Mouse (Mus musculus): ENCODE results near the gene Zfp74. TPM values are rescaled to one million over a fixed set of nuclear protein-coding genes. Genes with fewer than 3 reads are reported as not detected.

The Zfp74 gene
- polyA plus RNA-seq, 1 experiment from 2014 or later = 12.8 TPM

DNA sequence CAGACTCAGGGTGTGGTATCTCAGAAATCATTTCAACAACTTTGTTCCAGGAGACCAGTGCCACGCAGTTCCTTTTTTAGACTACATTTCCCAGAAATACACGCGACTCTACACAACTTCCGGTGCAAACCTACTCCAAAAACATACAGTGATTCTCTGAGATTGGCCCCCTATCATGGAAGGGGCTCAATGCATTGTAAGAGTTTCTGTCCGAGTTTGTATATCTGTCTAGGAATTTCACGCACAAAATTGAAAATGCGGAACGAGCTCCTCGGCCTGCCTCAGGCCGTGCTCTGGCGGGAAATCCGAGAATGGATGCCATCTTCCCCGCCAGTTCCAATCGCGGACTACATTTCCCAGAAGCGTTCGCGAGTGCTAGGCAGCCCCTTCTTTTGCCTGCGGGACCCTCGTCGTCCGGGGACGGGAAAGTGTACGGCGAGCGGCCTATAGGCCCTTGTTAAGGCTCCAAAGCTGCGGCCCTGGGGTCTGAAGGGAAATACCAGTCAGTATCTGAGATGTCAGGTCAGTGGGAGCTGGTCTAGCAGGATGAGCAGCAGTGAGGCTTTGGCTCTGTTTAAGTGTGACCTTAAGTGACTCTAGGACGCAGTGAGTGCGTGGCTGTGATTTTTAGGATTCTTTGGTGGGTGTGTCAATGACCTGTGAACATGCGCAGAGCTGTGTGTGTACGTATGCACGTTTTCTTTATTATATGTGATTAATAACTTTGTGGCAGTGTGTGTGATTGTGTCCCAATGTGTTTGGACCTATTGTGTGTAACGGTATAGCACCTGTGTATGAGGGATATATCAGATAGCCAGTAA, 45.5 kb downstream of the Zfp74 start, which contains the start of gene Zfp383:
TSS of gene Zfp383 (plus strand) at position 94 of the 821 bp plus-strand sequence.
- DNase-seq (ENCODE audit: low spot score) = peak; percentile 96
- Histone ChIP-seq H3K9me3 (ENCODE audit: control insufficient read depth, low read length) (no peaks in the 10 kb centered on the region), H3K4me2 (ENCODE audit: low read length) (peak within 1 kb of the TSS; percentile 68), H3K27ac (ENCODE audit: low read depth) (peak within 1 kb of the TSS; percentile 94), H3K4me1 (replicated peaks; ENCODE audit: control insufficient read depth, insufficient read depth, low read length) (peaks cover 11% of the 10 kb centered on the region), H3K9ac (ENCODE audit: low read length) (peak within 1 kb of the TSS; percentile 63), H3K27me3 (replicated peaks; ENCODE audit: control insufficient read depth, insufficient read depth, low read length) (no peaks in the 10 kb centered on the region), H3K36me3 (ENCODE audit: control insufficient read depth, insufficient read depth, low read length) (peaks cover 29% of the 10 kb centered on the region), H3K4me3 (ENCODE audit: low read depth, low read length) (peak within 1 kb of the TSS; percentile 69)
- WGBS = under 1% methylated on average over 33 of the region's 33 CpGs
- peak; percentile 74 for ATAC-seq (replicated peaks; ENCODE audit: low FRiP score, low TSS enrichment, low read depth)

DNA sequence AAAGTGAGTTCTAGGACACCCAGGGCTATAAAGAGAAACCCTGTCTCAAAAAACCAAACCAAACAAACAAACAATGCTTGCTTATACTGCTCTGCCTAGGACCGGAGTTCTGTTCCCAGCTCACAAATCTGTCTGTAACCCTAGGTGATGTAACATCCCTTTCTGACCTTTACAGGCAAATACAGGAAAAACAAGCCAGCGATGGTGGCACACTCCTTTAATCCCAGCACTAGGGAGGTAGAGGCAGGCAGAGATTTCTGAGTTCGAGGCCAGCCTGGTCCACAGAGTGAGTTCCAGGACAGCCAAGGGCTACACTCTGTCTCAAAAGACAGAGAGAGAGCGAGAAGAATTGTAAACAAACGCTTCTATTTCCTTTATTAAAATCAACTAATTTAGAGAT, 46.7 kb downstream of the Zfp74 start:
- no peak for ATAC-seq (replicated peaks; ENCODE audit: low FRiP score, low TSS enrichment, low read depth)
- H3K4me2 ChIP-seq (ENCODE audit: low read length) = peak overlapping the region; percentile 66; the same call in 1 of the 2 replicates
- no peaks in the 10 kb centered on the region for H3K27me3 ChIP-seq (replicated peaks; ENCODE audit: control insufficient read depth, insufficient read depth, low read length)
- peaks cover 11% of the 10 kb centered on the region for H3K4me1 ChIP-seq (replicated peaks; ENCODE audit: control insufficient read depth, insufficient read depth, low read length)
- no peak overlapping the region for H3K9ac ChIP-seq (ENCODE audit: low read length)
- no peak for DNase-seq (ENCODE audit: low spot score)
- no peaks in the 10 kb centered on the region for H3K9me3 ChIP-seq (ENCODE audit: control insufficient read depth, low read length)
- H3K36me3 ChIP-seq (ENCODE audit: control insufficient read depth, insufficient read depth, low read length) = peaks cover 22% of the 10 kb centered on the region
- peak overlapping the region; percentile 94 for H3K27ac ChIP-seq (ENCODE audit: low read depth)
- 88% methylated on average over 5 of the region's 5 CpGs for WGBS
- no peak overlapping the region for H3K4me3 ChIP-seq (ENCODE audit: low read depth, low read length)

DNA sequence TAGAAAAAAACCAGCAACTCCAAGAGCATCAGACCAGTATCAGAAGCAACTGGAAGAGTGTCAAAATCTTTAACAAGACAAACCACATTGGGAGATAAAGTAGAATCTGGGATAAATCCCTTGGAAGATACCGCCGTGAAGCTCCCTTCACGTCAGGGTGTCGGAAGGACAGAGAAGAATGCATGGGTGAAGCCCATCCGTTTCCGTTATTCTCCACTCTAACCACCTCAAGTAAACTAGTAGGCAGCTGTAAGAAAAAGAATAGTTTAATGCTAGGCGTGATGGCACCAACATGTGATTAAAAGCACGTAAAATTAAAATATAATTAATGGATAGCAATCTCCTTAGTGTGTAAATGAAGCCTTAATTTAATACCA, 47.2 kb downstream of the Zfp74 start:
- peak overlapping the region; percentile 71 for H3K4me3 ChIP-seq (ENCODE audit: low read depth, low read length)
- H3K4me2 ChIP-seq (ENCODE audit: low read length) = peak overlapping the region; percentile 66
- DNase-seq (ENCODE audit: low spot score) (peak; percentile 65), ATAC-seq (replicated peaks; ENCODE audit: low FRiP score, low TSS enrichment, low read depth) (no peak)
- H3K9ac ChIP-seq (ENCODE audit: low read length) = peak overlapping the region; percentile 70
- no peaks in the 10 kb centered on the region for H3K9me3 ChIP-seq (ENCODE audit: control insufficient read depth, low read length)
- H3K4me1 ChIP-seq (replicated peaks; ENCODE audit: control insufficient read depth, insufficient read depth, low read length) = peaks cover 11% of the 10 kb centered on the region
- peak overlapping the region; percentile 94 for H3K27ac ChIP-seq (ENCODE audit: low read depth)
- H3K27me3 ChIP-seq (replicated peaks; ENCODE audit: control insufficient read depth, insufficient read depth, low read length) = no peaks in the 10 kb centered on the region
- peaks cover 20% of the 10 kb centered on the region for H3K36me3 ChIP-seq (ENCODE audit: control insufficient read depth, insufficient read depth, low read length)
- WGBS = 21% methylated on average over 8 of the region's 8 CpGs

DNA sequence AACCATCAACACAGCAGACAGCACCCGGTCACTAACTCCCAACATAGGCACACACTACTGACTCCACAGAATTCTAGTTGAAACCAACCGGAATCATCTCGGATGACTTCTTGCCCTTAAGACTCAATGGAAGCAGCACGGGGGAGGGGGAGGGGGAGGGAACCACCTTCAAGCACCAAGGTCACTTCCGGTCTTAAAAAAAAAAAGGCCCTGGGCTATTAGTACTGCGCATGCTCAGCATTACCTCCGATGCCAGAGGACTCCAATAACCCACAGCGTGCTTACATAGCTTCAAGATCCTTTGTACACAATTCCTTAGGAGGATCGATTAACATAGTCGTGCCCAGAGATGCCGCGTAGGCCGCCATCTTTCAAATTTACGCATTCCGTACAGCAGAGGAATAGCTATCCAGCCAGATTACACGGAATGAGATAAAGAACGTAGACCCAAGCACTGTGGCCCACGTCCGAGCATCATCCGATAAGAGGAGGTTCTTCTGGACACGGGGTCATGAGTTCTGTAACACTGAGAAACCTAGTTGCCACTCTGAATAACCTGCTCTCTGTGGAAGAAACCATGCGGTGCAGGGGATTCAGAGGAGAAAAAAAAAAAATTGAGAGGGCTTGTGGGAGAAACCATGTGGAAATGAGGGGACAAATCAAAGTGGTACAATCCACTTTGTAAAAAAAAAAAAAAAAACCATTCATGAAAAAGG, 47.8 kb downstream of the Zfp74 start, which contains the start of gene Zfp27:
TSS of gene Zfp27 (minus strand) at position 607 of the 716 bp plus-strand sequence.
- WGBS = under 1% methylated on average over 22 of the region's 22 CpGs
- peak; percentile 92 for DNase-seq (ENCODE audit: low spot score)
- peak; percentile 80 for ATAC-seq (replicated peaks; ENCODE audit: low FRiP score, low TSS enrichment, low read depth)
- peaks cover 11% of the 10 kb centered on the region for H3K4me1 ChIP-seq (replicated peaks; ENCODE audit: control insufficient read depth, insufficient read depth, low read length)
- no peaks in the 10 kb centered on the region for H3K9me3 ChIP-seq (ENCODE audit: control insufficient read depth, low read length)
- H3K27ac ChIP-seq (ENCODE audit: low read depth) = peak within 1 kb of the TSS; percentile 94
- H3K4me2 ChIP-seq (ENCODE audit: low read length) = peak within 1 kb of the TSS; percentile 66
- H3K36me3 ChIP-seq (ENCODE audit: control insufficient read depth, insufficient read depth, low read length) = peaks cover 25% of the 10 kb centered on the region
- no peaks in the 10 kb centered on the region for H3K27me3 ChIP-seq (replicated peaks; ENCODE audit: control insufficient read depth, insufficient read depth, low read length)
- H3K9ac ChIP-seq (ENCODE audit: low read length) = peak within 1 kb of the TSS; percentile 70
- peak within 1 kb of the TSS; percentile 71 for H3K4me3 ChIP-seq (ENCODE audit: low read depth, low read length)

DNA sequence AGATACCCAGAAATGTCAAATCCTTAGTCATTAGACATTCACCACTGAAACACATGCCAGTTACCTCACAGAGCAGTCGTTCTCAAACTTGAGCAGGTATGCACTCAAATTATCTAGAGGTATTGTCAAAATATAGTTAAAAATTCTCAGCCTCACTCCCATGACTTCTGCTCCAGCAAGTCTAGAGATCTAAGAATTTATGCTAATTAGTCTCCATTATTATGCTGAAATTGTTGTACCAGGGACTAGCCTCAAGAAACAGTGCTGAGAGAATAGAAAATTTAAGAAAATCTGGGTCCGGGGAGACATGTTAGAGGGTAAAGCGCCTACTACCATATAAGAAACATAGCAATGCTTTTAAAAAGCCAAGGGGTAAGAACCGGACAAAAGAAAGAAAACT, 49.8 kb downstream of the Zfp74 start:
- Histone ChIP-seq H3K27ac (ENCODE audit: low read depth) (no peak overlapping the region), H3K9ac (ENCODE audit: low read length) (no peak overlapping the region), H3K9me3 (ENCODE audit: control insufficient read depth, low read length) (peaks cover under 1% of the 10 kb centered on the region; the same call in 1 of the 2 replicates), H3K27me3 (replicated peaks; ENCODE audit: control insufficient read depth, insufficient read depth, low read length) (no peaks in the 10 kb centered on the region), H3K4me3 (ENCODE audit: low read depth, low read length) (no peak overlapping the region), H3K4me1 (replicated peaks; ENCODE audit: control insufficient read depth, insufficient read depth, low read length) (peaks cover 2% of the 10 kb centered on the region; the same call in 1 of the 2 replicates), H3K36me3 (ENCODE audit: control insufficient read depth, insufficient read depth, low read length) (peaks cover 39% of the 10 kb centered on the region), H3K4me2 (ENCODE audit: low read length) (no peak overlapping the region)
- DNase-seq (ENCODE audit: low spot score) (no peak), ATAC-seq (replicated peaks; ENCODE audit: low FRiP score, low TSS enrichment, low read depth) (no peak)
- WGBS = 90% methylated on average over 4 of the region's 4 CpGs

DNA sequence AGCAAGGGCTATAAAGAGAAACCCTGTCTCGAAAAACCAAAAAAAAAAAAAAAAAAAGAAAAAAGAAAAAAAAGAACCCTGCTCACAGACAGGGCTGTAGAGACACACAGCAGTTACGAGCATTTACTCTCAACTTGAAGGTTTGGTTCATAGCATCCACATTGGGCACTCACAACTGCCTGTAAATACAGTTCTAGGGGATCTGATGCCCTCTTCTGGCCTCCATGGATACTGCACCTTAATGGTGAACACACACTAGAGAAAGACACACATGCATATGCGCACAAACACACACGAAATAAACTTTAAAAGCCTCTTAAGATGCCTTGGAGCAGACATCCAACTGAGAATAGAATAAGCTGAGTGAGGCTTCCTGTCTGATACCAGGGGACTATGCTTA, 55.5 kb downstream of the Zfp74 start:
- Histone ChIP-seq H3K4me1 (replicated peaks; ENCODE audit: control insufficient read depth, insufficient read depth, low read length) (no peaks in the 10 kb centered on the region), H3K27ac (ENCODE audit: low read depth) (no peak overlapping the region), H3K36me3 (ENCODE audit: control insufficient read depth, insufficient read depth, low read length) (peaks cover 84% of the 10 kb centered on the region), H3K4me2 (ENCODE audit: low read length) (no peak overlapping the region), H3K9me3 (ENCODE audit: control insufficient read depth, low read length) (peaks cover 38% of the 10 kb centered on the region), H3K9ac (ENCODE audit: low read length) (no peak overlapping the region), H3K4me3 (ENCODE audit: low read depth, low read length) (no peak overlapping the region), H3K27me3 (replicated peaks; ENCODE audit: control insufficient read depth, insufficient read depth, low read length) (no peaks in the 10 kb centered on the region)
- no peak for ATAC-seq (replicated peaks; ENCODE audit: low FRiP score, low TSS enrichment, low read depth)
- 95% methylated on average over 4 of the region's 4 CpGs for WGBS
- no peak for DNase-seq (ENCODE audit: low spot score)

DNA sequence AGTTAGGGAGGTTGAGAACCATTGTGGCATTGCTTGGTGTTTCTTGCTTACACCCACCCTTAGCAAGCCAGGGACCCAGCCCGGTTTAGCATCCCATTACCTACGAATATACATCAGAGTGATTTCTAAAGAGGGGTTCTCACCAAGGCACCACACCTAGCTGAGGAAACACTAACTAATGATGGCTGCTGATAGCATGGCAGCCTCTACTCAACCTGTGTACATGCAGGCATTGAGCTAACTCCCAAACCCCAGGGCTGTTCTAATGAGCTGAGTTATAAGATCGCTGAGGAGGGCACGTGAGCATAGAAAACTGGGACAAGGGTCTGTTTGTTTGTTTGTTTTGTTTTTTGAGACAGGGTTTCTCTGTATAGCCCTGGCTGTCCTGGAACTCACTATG, 61.1 kb downstream of the Zfp74 start:
- Histone ChIP-seq H3K9me3 (ENCODE audit: control insufficient read depth, low read length) (peaks cover 39% of the 10 kb centered on the region), H3K4me3 (ENCODE audit: low read depth, low read length) (no peak overlapping the region), H3K9ac (ENCODE audit: low read length) (no peak overlapping the region), H3K27ac (ENCODE audit: low read depth) (no peak overlapping the region), H3K27me3 (replicated peaks; ENCODE audit: control insufficient read depth, insufficient read depth, low read length) (no peaks in the 10 kb centered on the region), H3K4me2 (ENCODE audit: low read length) (no peak overlapping the region), H3K4me1 (replicated peaks; ENCODE audit: control insufficient read depth, insufficient read depth, low read length) (no peaks in the 10 kb centered on the region), H3K36me3 (ENCODE audit: control insufficient read depth, insufficient read depth, low read length) (peaks cover 68% of the 10 kb centered on the region)
- no peak for DNase-seq (ENCODE audit: low spot score)
- 92% methylated on average over 4 of the region's 4 CpGs for WGBS
- no peak for ATAC-seq (replicated peaks; ENCODE audit: low FRiP score, low TSS enrichment, low read depth)

DNA sequence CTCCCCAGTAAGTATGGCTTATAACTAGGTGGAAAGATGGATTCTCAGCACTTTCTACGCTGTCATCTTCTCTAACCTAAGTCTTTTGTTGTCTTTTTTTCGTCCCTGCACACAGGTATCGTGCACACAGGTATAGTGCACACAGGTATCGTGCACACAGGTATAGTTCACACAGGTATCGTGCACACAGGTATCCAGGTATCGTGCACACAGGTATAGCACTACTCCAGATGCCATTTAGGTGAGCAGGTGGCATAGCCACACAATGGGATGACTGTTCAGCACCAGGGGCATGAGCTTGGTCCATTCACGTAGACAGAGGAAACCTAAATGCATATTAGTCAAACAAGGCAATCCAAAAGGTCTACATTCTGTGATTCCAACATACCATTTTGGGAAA, 63.4 kb downstream of the Zfp74 start:
- Histone ChIP-seq H3K9ac (ENCODE audit: low read length) (no peak overlapping the region), H3K27me3 (replicated peaks; ENCODE audit: control insufficient read depth, insufficient read depth, low read length) (no peaks in the 10 kb centered on the region), H3K4me3 (ENCODE audit: low read depth, low read length) (no peak overlapping the region), H3K36me3 (ENCODE audit: control insufficient read depth, insufficient read depth, low read length) (peaks cover 51% of the 10 kb centered on the region), H3K4me2 (ENCODE audit: low read length) (no peak overlapping the region), H3K9me3 (ENCODE audit: control insufficient read depth, low read length) (peaks cover 40% of the 10 kb centered on the region), H3K27ac (ENCODE audit: low read depth) (no peak overlapping the region), H3K4me1 (replicated peaks; ENCODE audit: control insufficient read depth, insufficient read depth, low read length) (no peaks in the 10 kb centered on the region)
- no peak for DNase-seq (ENCODE audit: low spot score)
- 95% methylated on average over 7 of the region's 7 CpGs for WGBS
- no peak for ATAC-seq (replicated peaks; ENCODE audit: low FRiP score, low TSS enrichment, low read depth)

Data from intestine, embryonic 14.5 days (tissue).